Mouse (Mus musculus) cortical plate, adult 2 months (tissue): ENCODE data around the gene Gprc5c. TPM values are rescaled to one million over a fixed set of nuclear protein-coding genes. Genes with fewer than 3 reads are reported as not detected.

ENCODE experiments used
- H3K27ac ChIP-seq: fragments of 200-500 bp; 2 replicates; pipeline ENCODE4 v1.5.1; 2012; ENCODE audit warnings: low read length, control low read depth, inconsistent platforms; ENCODE audit not compliant: insufficient read depth
- H3K4me1 ChIP-seq: fragments of 200-500 bp; 2 replicates; pipeline ENCODE4 v1.6.1; 2011; ENCODE audit warnings: low read length; ENCODE audit not compliant: control insufficient read depth, insufficient read depth
- H3K4me3 ChIP-seq: fragments of 200-500 bp; 2 replicates; pipeline ENCODE4 v1.5.1; 2011; ENCODE audit warnings: mild to moderate bottlenecking, low read length, control low read depth; ENCODE audit not compliant: insufficient read depth
- CTCF ChIP-seq: fragments of 200-500 bp; IDR thresholded peaks from 2 replicates; pipeline ENCODE4 v1.5.1; 2011; ENCODE audit warnings: mild to moderate bottlenecking, control low read depth, low read length; ENCODE audit not compliant: insufficient read depth; ENCODE audit errors: extremely low read depth
- POLR2A ChIP-seq: fragments of 200-500 bp; IDR thresholded peaks from 2 replicates; pipeline ENCODE4 v1.6.1; 2011; ENCODE audit warnings: mild to moderate bottlenecking, low read length, control low read depth; ENCODE audit not compliant: insufficient read depth; ENCODE audit errors: extremely low read depth
- polyA plus RNA-seq: library from polyadenylated mRNA; depleted of rRNA; stranded (reverse); fragments of >200 nt; gene quantifications from 2 replicates; pipeline ENCODE4 v1.2.3, GENCODE M21; 2012

The Gprc5c gene
- polyA plus RNA-seq, 1 experiment: 4.2 TPM

- Histone ChIP-seq H3K27ac (no peak overlapping the region), H3K4me3 (no peak overlapping the region), H3K4me1 (no peaks in the 10 kb centered on the region)
- TF ChIP-seq POLR2A (no peak), CTCF (no peak)
These were observed 13.0 kb downstream of the Gprc5c start for GRCm38 (mm10) chr11:114863918-114864420.

DNA sequence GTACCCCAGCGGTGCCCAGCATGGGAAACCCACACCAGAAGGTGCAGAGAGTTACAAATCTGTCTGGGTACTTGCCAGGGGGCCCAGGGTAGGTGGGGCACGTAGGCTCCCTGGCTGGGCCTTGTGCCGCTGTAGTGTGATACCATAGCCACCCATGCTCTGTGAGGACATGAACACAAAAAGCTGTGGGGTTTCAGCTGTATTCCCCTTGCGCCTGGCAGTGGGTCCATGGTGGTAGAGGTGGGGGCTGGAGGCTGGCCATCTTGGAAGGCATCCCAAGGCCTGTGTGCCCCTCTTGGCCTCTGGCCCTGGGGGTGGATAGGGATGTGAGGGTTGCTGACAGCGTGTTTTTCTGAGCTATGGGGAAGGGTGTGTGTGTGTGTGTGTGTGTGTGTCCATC lies 15.0 kb downstream of the Gprc5c start:
- Histone ChIP-seq H3K4me1 (no peaks in the 10 kb centered on the region), H3K4me3 (no peak overlapping the region), H3K27ac (no peak overlapping the region)
- TF ChIP-seq POLR2A (no peak), CTCF (no peak)

- Histone ChIP-seq H3K27ac (no peak overlapping the region), H3K4me1 (no peaks in the 10 kb centered on the region), H3K4me3 (no peak overlapping the region)
- TF ChIP-seq CTCF (no peak), POLR2A (no peak)
These were observed 15.8 kb downstream of the Gprc5c start for GRCm38 (mm10) chr11:114866486-114867360.

- no peak overlapping the region for H3K27ac ChIP-seq
- H3K4me3 ChIP-seq: no peak overlapping the region
- H3K4me1 ChIP-seq: no peaks in the 10 kb centered on the region
- TF ChIP-seq CTCF: no peak
- no peak for TF ChIP-seq POLR2A
These were observed 16.6 kb downstream of the Gprc5c start for GRCm38 (mm10) chr11:114867361-114868235.

DNA sequence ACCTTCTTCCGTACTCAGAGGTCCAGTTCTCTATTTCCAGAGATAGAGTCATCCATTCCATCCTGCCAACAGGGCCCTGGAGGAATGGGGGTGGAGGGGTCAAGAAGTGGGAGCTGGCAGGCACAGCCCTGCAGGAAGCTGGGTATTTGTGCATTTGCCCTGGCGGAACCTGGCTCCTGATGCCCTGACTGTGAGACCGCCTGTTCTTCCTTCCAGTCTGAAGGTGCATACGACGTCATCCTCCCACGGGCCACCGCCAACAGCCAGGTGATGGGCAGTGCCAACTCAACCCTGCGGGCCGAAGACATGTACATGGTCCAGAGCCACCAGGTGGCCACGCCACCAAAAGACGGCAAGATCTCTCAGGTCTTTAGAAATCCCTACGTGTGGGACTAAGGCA lies 17.3 kb downstream of the Gprc5c start:
- TF ChIP-seq CTCF (no peak), POLR2A (no peak)

GRCm38 (mm10) chr11:114869787-114870186 lies 18.8 kb downstream of the Gprc5c start:
- Histone ChIP-seq H3K4me3 (no peak overlapping the region), H3K4me1 (no peaks in the 10 kb centered on the region), H3K27ac (no peak overlapping the region)
- TF ChIP-seq POLR2A (no peak), CTCF (no peak)

More for the DNA sequence above, 17.3 kb downstream of the Gprc5c start:
- Histone ChIP-seq H3K27ac (no peak overlapping the region), H3K4me3 (no peak overlapping the region), H3K4me1 (no peaks in the 10 kb centered on the region)

GRCm38 (mm10) chr11:114871540-114871939 lies 20.6 kb downstream of the Gprc5c start:
- Histone ChIP-seq H3K27ac (no peak overlapping the region), H3K4me3 (no peak overlapping the region), H3K4me1 (no peaks in the 10 kb centered on the region)
- TF ChIP-seq POLR2A (no peak), CTCF (no peak)

- no peak for TF ChIP-seq CTCF
- TF ChIP-seq POLR2A: no peak
- Histone ChIP-seq H3K27ac (no peak overlapping the region), H3K4me1 (no peaks in the 10 kb centered on the region), H3K4me3 (no peak overlapping the region)
These were observed 22.3 kb downstream of the Gprc5c start for GRCm38 (mm10) chr11:114873022-114873817.

DNA sequence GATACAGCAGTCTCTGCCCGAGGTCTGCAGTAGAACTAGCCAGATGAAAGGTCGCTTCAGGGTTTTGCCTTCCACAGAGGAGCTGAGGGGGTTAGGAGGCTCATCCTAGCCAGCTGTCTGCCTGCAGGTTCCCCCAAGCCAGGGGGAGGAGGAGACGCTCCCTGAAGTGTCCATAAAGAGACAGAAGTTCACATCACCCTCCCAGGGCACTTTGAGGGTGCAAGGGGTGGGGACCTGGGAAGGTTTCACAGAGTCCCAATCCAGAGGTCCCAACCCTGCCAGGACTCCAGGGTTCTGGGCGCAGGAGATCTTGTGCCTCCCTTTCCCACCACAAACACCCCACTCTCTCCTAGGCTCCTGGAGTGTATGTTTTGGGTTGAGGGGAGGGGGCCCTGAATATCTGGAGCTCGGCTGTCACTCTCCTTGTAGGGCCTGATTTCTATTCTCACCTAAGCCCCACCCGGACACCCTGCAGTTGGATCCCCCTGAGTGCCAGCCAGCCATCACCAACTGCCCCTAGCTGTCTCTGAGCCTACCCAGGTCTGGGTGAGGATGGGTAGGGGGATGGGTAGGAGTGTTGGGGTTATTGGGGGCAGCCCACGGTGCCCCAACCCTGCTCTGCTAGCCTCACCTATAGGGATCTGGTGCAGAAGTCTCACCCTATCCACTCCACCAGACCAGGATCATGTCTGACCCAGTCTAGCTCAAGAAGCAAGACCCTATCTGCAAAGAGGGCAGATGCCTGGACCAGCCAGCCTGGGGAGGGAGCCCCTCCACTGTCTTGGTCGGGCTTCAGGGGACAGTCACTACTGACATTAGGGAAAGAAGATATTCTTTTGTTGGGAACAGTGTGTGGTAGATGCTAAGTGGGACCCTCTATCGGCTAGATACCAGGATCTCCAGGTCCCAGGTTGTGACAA lies 23.5 kb downstream of the Gprc5c start:
- H3K4me1 ChIP-seq: no peaks in the 10 kb centered on the region
- TF ChIP-seq CTCF (no peak), POLR2A (no peak)
- no peak overlapping the region for H3K4me3 ChIP-seq
- H3K27ac ChIP-seq: no peak overlapping the region
